Mouse (Mus musculus) splenic B cell, adult 2 months (primary cell): ENCODE measurements around the gene B3galt6.
A peak's percentile ranks its signal among the peaks of the same experiment; 100 is the strongest.

Source experiments
- DNase-seq: peaks from one replicate; pipeline ENCODE4 v3.0.0-alpha.2; 2011; ENCODE audit warnings: low read depth, low spot score
- H3K27me3 ChIP-seq: 2 replicates; pipeline ENCODE4 v1.6.1; 2012; ENCODE audit warnings: mild to moderate bottlenecking, low read length, moderate library complexity, mixed read lengths; ENCODE audit not compliant: control insufficient read depth, poor library complexity, insufficient read depth, severe bottlenecking
- H3K36me3 ChIP-seq: 2 replicates; pipeline ENCODE4 v1.6.1; 2012; ENCODE audit warnings: mild to moderate bottlenecking, low read length, moderate library complexity, mixed read lengths; ENCODE audit not compliant: control insufficient read depth, poor library complexity, insufficient read depth, severe bottlenecking

B3galt6 gene

GRCm38 (mm10) chr4:156014436-156014835 is 22.0 kb upstream of the B3galt6 start:
- H3K27me3 ChIP-seq, result no peaks in the 10 kb centered on the region
- no peak for DNase-seq
- H3K36me3 ChIP-seq, result peaks cover 10% of the 10 kb centered on the region

DNA sequence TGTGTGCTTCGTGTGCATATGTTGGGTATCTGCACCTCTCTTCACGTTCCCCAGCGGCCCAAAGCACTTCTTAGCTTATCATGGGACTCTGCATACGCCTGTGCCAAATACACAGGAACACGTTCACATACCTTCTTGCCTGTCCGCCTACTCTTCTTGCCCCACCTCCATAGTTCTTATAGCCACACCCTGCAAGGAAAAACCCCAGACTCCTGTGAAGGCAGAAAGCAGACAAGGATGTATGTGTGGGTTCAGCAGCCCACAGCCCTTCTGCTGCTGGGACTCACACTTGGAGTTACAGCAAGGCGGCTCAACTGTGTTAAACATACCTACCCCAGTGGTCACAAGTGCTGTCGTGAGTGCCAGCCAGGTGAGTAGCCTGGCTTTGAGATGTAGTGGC is 21.2 kb upstream of the B3galt6 start, which contains the start of gene Tnfrsf4:
Gene Tnfrsf4, plus strand, starts transcription at position 207 of the 400 bp plus-strand sequence.
- Histone ChIP-seq H3K27me3 (no peaks in the 10 kb centered on the region), H3K36me3 (peaks cover 12% of the 10 kb centered on the region)
- no peak for DNase-seq

DNA sequence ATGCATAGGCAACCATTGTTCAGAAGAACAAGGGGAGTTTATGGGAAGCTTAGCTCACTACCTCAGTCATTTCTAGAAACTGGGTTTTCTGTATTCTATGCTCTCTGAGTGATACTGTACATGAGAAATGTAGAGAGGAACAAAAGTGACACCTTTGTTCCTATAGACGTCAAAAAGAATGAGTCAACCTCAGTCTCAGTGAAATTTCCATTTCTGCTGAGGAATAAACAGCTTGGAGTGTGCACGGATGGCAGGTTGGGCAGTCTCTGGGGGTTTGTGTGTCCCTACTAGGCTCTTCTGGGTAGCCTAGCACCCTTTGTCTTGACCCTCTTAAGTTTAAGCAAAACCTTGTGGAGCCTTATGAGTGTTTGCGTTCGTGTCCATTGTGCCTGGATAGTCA is 15.9 kb upstream of the B3galt6 start:
- Histone ChIP-seq H3K27me3 (no peaks in the 10 kb centered on the region), H3K36me3 (peaks cover 20% of the 10 kb centered on the region)
- no peak for DNase-seq

DNA sequence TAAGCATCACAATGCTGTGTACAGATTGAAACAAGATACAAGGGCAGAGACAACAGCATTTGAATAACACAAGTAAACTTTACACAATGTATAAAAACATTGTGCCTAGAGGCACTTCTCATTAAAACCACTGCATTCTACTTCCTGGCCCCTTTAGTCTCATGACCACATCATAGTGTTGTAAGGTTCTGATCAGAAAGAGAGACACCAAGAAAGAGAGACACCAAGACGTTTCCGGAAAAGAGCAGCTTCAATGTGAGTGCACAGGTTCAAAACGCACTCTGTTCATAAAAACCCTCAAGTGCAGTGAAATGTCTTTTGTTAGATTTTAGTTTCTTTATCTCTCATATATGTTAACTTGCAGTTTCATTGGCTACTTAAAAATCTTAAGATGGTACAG is 11.7 kb upstream of the B3galt6 start:
- peaks cover 22% of the 10 kb centered on the region for H3K36me3 ChIP-seq
- no peaks in the 10 kb centered on the region for H3K27me3 ChIP-seq
- DNase-seq, result no peak

GRCm38 (mm10) chr4:155993606-155994005 is 1.2 kb upstream of the B3galt6 start:
- H3K27me3 ChIP-seq, result no peaks in the 10 kb centered on the region
- peaks cover 8% of the 10 kb centered on the region for H3K36me3 ChIP-seq
- no peak for DNase-seq

- peak; percentile 96 for DNase-seq
- Histone ChIP-seq H3K27me3 (no peaks in the 10 kb centered on the region), H3K36me3 (peaks cover 8% of the 10 kb centered on the region)
These were observed 578 bp upstream of the B3galt6 start for GRCm38 (mm10) chr4:155992906-155993547.

DNA sequence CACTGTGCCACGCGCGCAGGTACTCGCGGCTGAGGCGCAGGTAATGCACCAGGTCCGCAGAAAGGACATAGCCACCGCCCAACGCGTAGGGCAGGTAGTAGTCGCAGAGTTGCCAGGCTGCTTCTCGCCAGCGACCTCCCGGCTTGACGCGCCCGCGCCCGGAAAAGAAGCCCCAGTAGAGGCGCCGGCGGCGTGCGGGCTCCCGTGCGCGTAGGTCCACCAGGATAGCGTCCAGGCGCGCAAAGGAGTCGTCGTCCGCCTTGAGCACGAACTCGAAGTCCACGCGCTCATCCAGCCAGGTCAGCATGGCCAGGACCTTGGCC is 580 bp downstream of the B3galt6 start:
- no peak for DNase-seq
- peaks cover 4% of the 10 kb centered on the region for H3K36me3 ChIP-seq
- H3K27me3 ChIP-seq, result no peaks in the 10 kb centered on the region

DNA sequence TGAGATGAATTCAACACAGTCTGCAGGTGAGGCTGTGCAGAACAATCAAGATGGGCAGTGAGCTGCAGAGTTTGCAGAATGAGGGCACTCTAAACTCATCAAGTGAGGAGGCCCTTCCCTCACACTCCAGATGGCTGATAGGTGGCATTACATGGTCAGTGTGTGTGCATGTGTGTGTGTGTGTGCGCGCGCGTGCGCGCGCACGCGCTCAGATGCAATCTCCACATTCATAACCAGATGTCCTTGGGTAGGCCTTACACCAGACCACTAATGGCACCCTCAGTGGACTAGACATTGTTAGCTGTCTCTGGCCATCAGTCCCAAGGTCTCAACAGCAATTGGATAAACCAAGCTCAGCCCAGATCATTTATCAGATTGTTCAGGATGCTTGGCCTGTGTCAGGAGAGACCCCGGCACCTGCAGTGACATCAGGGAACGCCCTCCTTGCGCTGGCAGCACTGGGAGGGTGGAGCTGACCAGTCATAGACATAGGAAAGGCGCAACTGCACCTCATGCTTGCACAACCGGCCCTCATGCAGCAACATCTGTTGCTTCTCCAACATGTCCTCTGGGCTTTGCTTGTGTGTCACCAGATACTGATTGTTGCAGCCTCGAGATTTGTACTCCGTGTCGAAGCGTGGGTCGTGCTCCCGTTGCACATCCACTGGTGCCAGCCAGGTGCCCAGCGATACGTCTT is 1.1 kb downstream of the B3galt6 start:
- H3K36me3 ChIP-seq, result peaks cover 2% of the 10 kb centered on the region
- no peaks in the 10 kb centered on the region for H3K27me3 ChIP-seq
- peak; percentile 14 for DNase-seq

DNA sequence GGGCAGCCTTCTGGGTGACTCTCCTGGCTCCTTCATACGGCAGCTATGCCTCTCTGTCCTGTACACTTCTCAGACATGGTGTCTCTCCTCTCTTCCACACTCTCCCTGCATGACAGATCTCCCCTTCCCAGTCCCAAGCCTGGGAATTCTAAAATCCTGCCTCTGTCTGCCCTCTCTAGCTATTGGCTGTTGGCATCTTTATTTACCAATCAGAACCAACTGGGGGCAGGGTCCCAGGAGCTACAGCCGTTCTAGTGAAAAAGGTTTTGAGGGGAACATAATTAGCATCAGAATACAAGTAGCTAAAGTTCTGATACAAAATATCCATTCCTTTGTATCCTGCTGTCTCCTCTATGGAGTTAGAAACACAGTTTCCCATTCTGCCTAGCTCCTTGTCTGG is 8.7 kb downstream of the B3galt6 start:
- no peak for DNase-seq
- Histone ChIP-seq H3K36me3 (no peaks in the 10 kb centered on the region), H3K27me3 (no peaks in the 10 kb centered on the region)

GRCm38 (mm10) chr4:155981436-155982082 is 10.9 kb downstream of the B3galt6 start:
- H3K36me3 ChIP-seq, result no peaks in the 10 kb centered on the region
- H3K27me3 ChIP-seq, result no peaks in the 10 kb centered on the region
- DNase-seq, result no peak

- no peak for DNase-seq
These were observed 19.2 kb downstream of the B3galt6 start for GRCm38 (mm10) chr4:155973239-155973638.

GRCm38 (mm10) chr4:155972651-155973050 is 19.8 kb downstream of the B3galt6 start:
- H3K27me3 ChIP-seq, result no peaks in the 10 kb centered on the region
- H3K36me3 ChIP-seq, result no peaks in the 10 kb centered on the region
- DNase-seq, result no peak

More at GRCm38 (mm10) chr4:155973239-155973638, 19.2 kb downstream of the B3galt6 start:
- H3K27me3 ChIP-seq, result no peaks in the 10 kb centered on the region
- no peaks in the 10 kb centered on the region for H3K36me3 ChIP-seq

- Histone ChIP-seq H3K36me3 (no peaks in the 10 kb centered on the region), H3K27me3 (no peaks in the 10 kb centered on the region)
- DNase-seq, result no peak
These were observed 22.2 kb downstream of the B3galt6 start for GRCm38 (mm10) chr4:155970286-155970685.

DNA sequence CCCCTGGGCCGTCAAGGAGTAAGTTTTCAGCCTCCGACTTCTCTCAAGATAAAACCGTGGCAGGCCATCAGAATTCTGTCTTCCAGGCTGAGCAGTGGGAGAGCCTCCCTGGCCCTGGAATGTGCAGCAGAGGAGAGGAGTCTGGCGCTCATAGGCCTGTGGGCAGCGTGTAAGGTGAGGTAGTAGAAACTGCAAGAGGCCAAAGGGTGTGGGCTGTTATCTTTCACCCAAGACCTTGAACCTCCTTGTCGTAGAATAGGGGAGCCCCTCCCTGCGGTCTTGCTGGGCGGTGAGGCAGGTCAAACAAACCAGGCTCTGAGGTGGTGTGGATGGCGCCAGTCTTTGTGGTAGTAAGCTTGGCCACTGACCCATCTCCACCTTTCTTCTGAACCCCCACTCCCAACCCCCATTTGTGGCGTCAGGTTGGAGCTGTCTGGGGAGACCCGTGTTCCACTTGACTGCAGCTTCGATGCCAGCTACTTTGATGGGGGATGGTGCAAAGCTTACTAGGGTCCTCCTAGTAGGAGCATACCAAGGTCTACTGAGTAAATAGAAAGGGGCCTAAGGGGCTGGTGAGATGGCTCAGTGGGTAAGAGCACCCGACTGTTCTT is 23.3 kb downstream of the B3galt6 start:
- Histone ChIP-seq H3K36me3 (no peaks in the 10 kb centered on the region), H3K27me3 (no peaks in the 10 kb centered on the region)
- no peak for DNase-seq

GRCm38 (mm10) chr4:155964396-155964795 is 28.1 kb downstream of the B3galt6 start:
- Histone ChIP-seq H3K27me3 (no peaks in the 10 kb centered on the region), H3K36me3 (0 out of 2 replicates have a peak, but pooled peaks cover 1% of the 10 kb centered on the region)
- no peak for DNase-seq
